Mouse (Mus musculus) small intestine, adult 2 months (tissue): ENCODE data around the gene Large1.
"Not testable (repeated sequence)": the region's sequence is repeated elsewhere in the genome, so short reads cannot be mapped to it uniquely, and the experiment has no call there.

Experiments used
- CTCF ChIP-seq: fragments of 200-500 bp; IDR thresholded peaks from 2 replicates; pipeline ENCODE4 v1.5.1; 2012; ENCODE audit warnings: low read depth, mild to moderate bottlenecking, control low read depth, inconsistent platforms, low read length, moderate library complexity, mixed read lengths; ENCODE audit not compliant: insufficient replicate concordance, insufficient read length; ENCODE audit errors: extremely low read depth
- POLR2A ChIP-seq: fragments of 200-500 bp; IDR thresholded peaks from 2 replicates; pipeline ENCODE4 v1.6.1; 2012; ENCODE audit warnings: low read depth, mild to moderate bottlenecking, control low read depth, inconsistent platforms, low read length, moderate library complexity

DNA sequence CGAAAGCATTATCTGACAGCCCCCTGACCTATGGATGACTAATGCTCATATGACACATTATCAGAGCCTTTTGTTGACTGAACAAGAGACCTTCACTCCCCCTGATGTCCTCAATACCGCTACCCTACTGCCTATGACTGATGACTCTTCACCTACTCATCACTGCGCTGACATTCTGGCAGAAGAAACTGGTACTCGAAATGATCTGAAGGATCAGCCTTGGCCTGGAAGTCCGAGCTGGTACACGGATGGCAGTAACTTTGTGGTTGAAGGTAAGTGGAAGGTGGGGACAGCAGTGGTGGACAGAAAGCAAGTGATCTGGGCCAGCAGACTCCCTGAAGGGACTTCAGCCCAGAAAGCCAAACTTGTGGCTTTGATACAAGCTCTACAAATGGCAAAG is 19.7 kb upstream of the Large1 start:
- TF ChIP-seq POLR2A, CTCF: not testable (repeated sequence)
